27 mouse cellular contexts compared by ENCODE assay signal in the genomic region with DNA sequence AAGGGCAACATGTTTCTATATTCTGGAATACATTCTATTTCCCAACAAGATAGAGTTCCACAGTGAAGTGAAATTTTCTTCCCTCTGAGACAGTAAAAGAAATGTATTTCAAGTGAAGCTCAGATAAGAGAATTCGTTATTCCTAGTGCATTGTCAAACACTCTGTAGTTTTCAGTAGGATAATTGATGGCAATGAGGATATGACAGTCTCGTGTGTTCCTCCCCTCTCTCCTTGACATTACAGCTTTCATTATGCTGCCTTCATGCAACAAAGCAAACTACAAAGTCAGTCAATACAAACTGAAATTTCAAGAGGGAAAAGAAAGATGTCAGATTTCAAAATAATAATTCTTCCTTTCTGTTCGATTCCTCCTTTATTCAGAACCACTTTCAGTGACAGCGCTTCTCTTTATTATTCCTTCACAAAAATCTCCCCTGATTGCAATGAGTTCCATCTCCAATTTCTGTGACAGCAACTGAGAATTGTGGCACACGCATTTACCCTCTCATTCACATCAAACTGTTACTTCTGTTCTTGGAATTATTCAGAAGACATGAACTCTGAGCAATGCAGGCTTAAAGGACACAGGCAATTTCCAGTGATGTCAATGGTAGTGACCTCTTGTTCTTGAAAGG.
"Had no signal": no experiment of that assay in that cellular context is flagged by ENCODE, and none has a peak within 500 bp of the region (broad histone marks: within the 10 kb centered on the region; RNA-seq: fewer than 3 reads in every experiment).

No protein-coding gene starts in this region.

- H3K4me1 ChIP-seq: heart, embryonic 13.5 days; heart, embryonic 15.5 days; hindbrain, embryonic 13.5 days; hindbrain, embryonic 15.5 days; kidney, embryonic 15.5 days; limb, embryonic 13.5 days; limb, embryonic 15.5 days; liver, embryonic 12.5 days had no signal

- DNase-seq: gastrocnemius, postnatal 14 days; gastrocnemius, postnatal 36 days; heart, adult 11 months; heart, adult 2 months; heart, postnatal 14 days; heart, postnatal 36 days; kidney, adult 11 months; kidney, adult 2 months; kidney, adult 9 months; kidney, postnatal 14 days; kidney, postnatal 36 days; layer of hippocampus, adult 9-11 months; layer of hippocampus, postnatal 36 days; left cerebral cortex, postnatal 4 days had no signal

- H3K4me3 ChIP-seq: heart, adult 2 months; heart, embryonic 13.5 days; heart, embryonic 15.5 days; hindbrain, embryonic 13.5 days; hindbrain, embryonic 15.5 days; kidney, embryonic 15.5 days; limb, embryonic 13.5 days; limb, embryonic 15.5 days; liver, embryonic 12.5 days had no signal

- H3K27me3 ChIP-seq: heart, embryonic 13.5 days; heart, embryonic 15.5 days; hindbrain, embryonic 13.5 days; hindbrain, embryonic 15.5 days; kidney, embryonic 15.5 days; limb, embryonic 13.5 days; limb, embryonic 15.5 days; liver, embryonic 12.5 days had no signal

- ATAC-seq: hindbrain, postnatal 0 days; intestine, embryonic 16.5 days; liver, embryonic 12.5 days had no signal

- H3K9ac ChIP-seq: heart, embryonic 13.5 days; heart, embryonic 15.5 days; hindbrain, embryonic 13.5 days; hindbrain, embryonic 15.5 days; kidney, embryonic 15.5 days; limb, embryonic 13.5 days; limb, embryonic 15.5 days; liver, embryonic 12.5 days; liver, embryonic 14.5 days had no signal

- H3K4me2 ChIP-seq: heart, embryonic 11.5 days; heart, embryonic 13.5 days; heart, embryonic 15.5 days; hindbrain, embryonic 13.5 days; hindbrain, embryonic 15.5 days; kidney, embryonic 15.5 days; limb, embryonic 13.5 days; limb, embryonic 15.5 days; liver, embryonic 12.5 days had no signal

- H3K9me3 ChIP-seq: heart, embryonic 13.5 days; heart, embryonic 15.5 days; hindbrain, embryonic 15.5 days; kidney, embryonic 15.5 days; limb, embryonic 15.5 days; liver, embryonic 12.5 days had no signal

- H3K36me3 ChIP-seq: heart, embryonic 13.5 days; heart, embryonic 15.5 days; hindbrain, embryonic 13.5 days; hindbrain, embryonic 15.5 days; kidney, embryonic 15.5 days; limb, embryonic 13.5 days; limb, embryonic 15.5 days; liver, embryonic 12.5 days had no signal

- H3K27ac ChIP-seq: heart, adult 2 months; heart, embryonic 13.5 days; heart, embryonic 15.5 days; hindbrain, embryonic 13.5 days; hindbrain, embryonic 15.5 days; hindbrain, postnatal 0 days; kidney, embryonic 15.5 days; kidney, postnatal 0 days; limb, embryonic 13.5 days; limb, embryonic 15.5 days; liver, embryonic 12.5 days; liver, embryonic 14.5 days had no signal
